Mouse (Mus musculus) cerebellum, adult 11-12 months (tissue): ENCODE data around the gene Olfr69.
"Not testable (repeated sequence)": the region's sequence is repeated elsewhere in the genome, so short reads cannot be mapped to it uniquely, and the experiment has no call there.

ENCODE experiments used
- DNase-seq: peaks from one replicate; pipeline ENCODE4 v3.0.0; 2022

The Olfr69 gene

GRCm38 (mm10) chr7:103771494-103771893 lies at the start of gene Olfr69:
Olfr69 (minus strand) TSS chr7:103771594.
- no peak for DNase-seq

GRCm38 (mm10) chr7:103815085-103815484 lies 43.7 kb upstream of the Olfr69 start:
- not testable (repeated sequence) for DNase-seq

- DNase-seq, result no peak
These were observed 42.4 kb upstream of the Olfr69 start, which contains the start of gene Hbb-bt for GRCm38 (mm10) chr7:103813766-103814165. Hbb-bt (minus strand) TSS chr7:103813996.

- DNase-seq, result not testable (repeated sequence)
These were observed 41.8 kb upstream of the Olfr69 start for GRCm38 (mm10) chr7:103813152-103813551.

GRCm38 (mm10) chr7:103812174-103812573 lies 40.8 kb upstream of the Olfr69 start:
- no peak for DNase-seq

- no peak for DNase-seq
These were observed 39.9 kb upstream of the Olfr69 start for GRCm38 (mm10) chr7:103811223-103811845.

- no peak for DNase-seq
These were observed 39.4 kb upstream of the Olfr69 start for GRCm38 (mm10) chr7:103810746-103811145.

GRCm38 (mm10) chr7:103810296-103810695 lies 38.9 kb upstream of the Olfr69 start:
- no peak for DNase-seq

- no peak for DNase-seq
These were observed 38.4 kb upstream of the Olfr69 start for GRCm38 (mm10) chr7:103809801-103810155.

GRCm38 (mm10) chr7:103808971-103809800 lies 37.8 kb upstream of the Olfr69 start:
- no peak for DNase-seq

GRCm38 (mm10) chr7:103808120-103808519 lies 36.7 kb upstream of the Olfr69 start:
- not testable (repeated sequence) for DNase-seq

- no peak for DNase-seq
These were observed 35.5 kb upstream of the Olfr69 start for GRCm38 (mm10) chr7:103806856-103807255.

GRCm38 (mm10) chr7:103792669-103793388 lies 21.4 kb upstream of the Olfr69 start:
- DNase-seq, result no peak

- no peak for DNase-seq
These were observed 20.3 kb upstream of the Olfr69 start, which contains the start of gene Olfr67 for GRCm38 (mm10) chr7:103791721-103792120. Olfr67 (minus strand) TSS chr7:103791821.

- DNase-seq, result no peak
These were observed 8.2 kb upstream of the Olfr69 start, which contains the start of gene Olfr68 for GRCm38 (mm10) chr7:103779598-103779997. Olfr68 (minus strand) TSS chr7:103779698.

GRCm38 (mm10) chr7:103777652-103778051 lies 6.3 kb upstream of the Olfr69 start:
- not testable (repeated sequence) for DNase-seq

- DNase-seq, result not testable (repeated sequence)
These were observed 3.7 kb downstream of the Olfr69 start for GRCm38 (mm10) chr7:103767687-103768086.

GRCm38 (mm10) chr7:103762212-103762611 lies 9.2 kb downstream of the Olfr69 start:
- DNase-seq, result not testable (repeated sequence)

GRCm38 (mm10) chr7:103757233-103757632 lies 14.2 kb downstream of the Olfr69 start, which contains the start of gene Olfr630:
Olfr630 (minus strand) TSS chr7:103757333.
- DNase-seq, result no peak

GRCm38 (mm10) chr7:103744843-103745242 lies 26.6 kb downstream of the Olfr69 start, which contains the start of gene Olfr629:
Olfr629 (minus strand) TSS chr7:103744943.
- DNase-seq, result no peak

GRCm38 (mm10) chr7:103730074-103730473 lies 41.3 kb downstream of the Olfr69 start, which contains the start of gene Olfr628:
Olfr628 (plus strand) TSS chr7:103730374.
- no peak for DNase-seq

- DNase-seq, result not testable (repeated sequence)
These were observed 55.0 kb downstream of the Olfr69 start for GRCm38 (mm10) chr7:103716398-103716797.
